Mouse (Mus musculus) kidney, adult 2 months (tissue): ENCODE measurements around the gene Krt8.

Source experiments
- CTCF ChIP-seq: fragments of 200-500 bp; conservative IDR thresholded peaks from 2 replicates; pipeline ENCODE4 v1.5.1; 2011; ENCODE audit warnings: low read depth, mild to moderate bottlenecking, control low read depth, low read length, moderate library complexity, mixed read lengths; ENCODE audit not compliant: insufficient read depth, insufficient read length
- POLR2A ChIP-seq: fragments of 200-500 bp; IDR thresholded peaks from one replicate; pipeline ENCODE4 v1.6.1; 2011; ENCODE audit warnings: low read depth, low read length, control low read depth

DNA sequence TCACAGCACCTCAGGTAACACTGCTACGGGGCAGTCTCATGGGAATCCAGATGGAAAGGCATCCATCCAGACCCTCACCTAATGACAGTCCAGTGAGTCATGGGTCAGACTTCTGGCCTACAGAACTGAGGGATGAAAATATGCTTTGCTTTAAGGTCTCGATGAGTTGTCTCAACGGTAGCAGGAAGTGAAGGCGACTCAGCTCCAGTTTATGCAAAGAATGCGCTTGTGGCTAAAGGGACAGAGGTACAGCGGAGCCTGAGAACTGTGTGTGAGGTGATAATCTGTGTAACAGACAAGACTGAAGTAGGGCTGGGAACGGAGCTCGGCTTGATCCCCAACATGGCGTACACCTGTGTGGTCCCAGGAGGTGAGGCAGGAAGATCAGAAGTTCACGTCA is 41.4 kb upstream of the Krt8 start:
- TF ChIP-seq CTCF, result no peak
- TF ChIP-seq POLR2A, result no peak
